Mouse (Mus musculus) ovary, postnatal 36 days (tissue): ENCODE results near the gene Gm6509.
"Not testable (repeated sequence)": the region's sequence is repeated elsewhere in the genome, so short reads cannot be mapped to it uniquely, and the experiment has no call there.

Experiments
- DNase-seq: peaks from one replicate; pipeline ENCODE4 v3.0.0; 2022; ENCODE audit warnings: low spot score, mixed read lengths

Gene Gm6509

DNA sequence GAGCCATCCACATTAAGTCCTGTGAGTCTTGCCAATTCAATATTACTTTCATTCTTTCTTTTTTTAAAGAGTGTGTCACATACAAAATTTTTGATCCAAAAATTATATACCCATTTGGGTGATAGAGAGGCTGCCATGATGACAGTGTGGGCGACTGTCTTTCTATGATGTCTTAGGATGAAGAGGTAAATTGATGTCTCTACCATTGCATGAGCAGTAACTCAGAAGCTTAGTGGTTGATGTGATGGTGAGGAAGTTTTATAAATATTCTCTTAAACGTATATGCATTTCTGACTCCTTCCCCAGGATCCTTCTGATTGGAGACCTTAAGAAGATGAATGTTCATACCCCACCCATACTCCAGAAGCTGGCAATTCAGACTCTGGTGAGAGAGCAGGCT, at the start of gene Gm6509:
Gene Gm6509, plus strand, starts transcription at position 301 of the 400 bp plus-strand sequence.
- not testable (repeated sequence) for DNase-seq

DNA sequence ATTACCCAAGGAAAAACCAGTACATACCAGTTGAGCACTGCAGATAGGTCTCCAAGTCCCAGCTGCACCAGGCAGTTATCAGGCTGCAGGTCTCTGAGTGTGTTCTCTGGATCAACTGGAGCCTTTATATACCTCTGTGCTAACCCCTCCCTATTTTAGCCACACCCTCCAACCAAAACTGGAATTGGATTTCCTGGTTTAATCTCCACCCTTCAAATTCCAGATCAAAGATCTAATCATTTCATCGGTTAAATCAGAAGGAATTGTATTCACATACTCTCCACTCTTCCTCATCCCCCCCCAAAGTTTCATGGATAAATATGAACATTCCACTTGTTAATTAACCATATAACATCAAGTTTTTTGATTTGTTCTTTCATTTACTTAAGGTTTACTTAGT, 7.5 kb upstream of the Gm6509 start, which contains the start of gene Gm3147:
Gene Gm3147, minus strand, starts transcription at position 101 of the 400 bp plus-strand sequence.
- not testable (repeated sequence) for DNase-seq

DNA sequence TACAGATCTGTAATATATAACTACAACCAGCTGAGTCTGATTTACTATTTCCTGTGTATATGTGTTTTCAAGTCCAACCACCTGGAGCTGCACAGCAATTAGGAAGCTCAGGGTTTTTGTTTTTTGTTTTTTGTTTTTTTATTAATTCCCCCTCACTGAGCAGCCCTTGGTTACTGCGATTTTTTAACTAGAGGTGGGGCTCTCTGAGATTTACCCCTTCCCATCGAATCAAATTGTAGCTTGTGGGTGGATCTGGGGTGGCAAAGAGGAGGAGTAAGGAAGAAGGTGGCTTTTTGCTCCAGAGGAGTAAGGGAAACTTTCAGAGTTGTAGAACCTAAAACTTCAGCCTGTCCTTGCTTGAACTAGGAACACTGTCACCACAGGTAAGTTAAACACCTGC, 24.3 kb downstream of the Gm6509 start, which contains the start of gene Gm6205:
Gene Gm6205, plus strand, starts transcription at position 301 of the 400 bp plus-strand sequence.
- DNase-seq = not testable (repeated sequence)
